Mouse (Mus musculus) v-Abl transformed pro-B cells (cell line): ENCODE results near the gene Dhrs4.

Experiments
- in situ Hi-C, 2 experiments: fragments of 400-800 bp; cut with MboI; formaldehyde crosslinking; loops; one replicate each; pipeline ENCODE4 v1.15.1; 2025; ENCODE audit not compliant: unreplicated experiment in 2 of 2

Dhrs4 gene

GRCm38 (mm10) chr14:55478651-55479599 is at the start of gene Dhrs4:
Gene Dhrs4 (plus strand): TSS chr14:55478758.
- in situ Hi-C loops, result no loop called here

GRCm38 (mm10) chr14:55430255-55430654 is 48.3 kb upstream of the Dhrs4 start:
- in situ Hi-C loops, result loop anchor here in 1 of 2 experiments (25.0 kb wide), 1 partner anchor 593 kb away; no protein-coding TSS in a partner anchor

DNA sequence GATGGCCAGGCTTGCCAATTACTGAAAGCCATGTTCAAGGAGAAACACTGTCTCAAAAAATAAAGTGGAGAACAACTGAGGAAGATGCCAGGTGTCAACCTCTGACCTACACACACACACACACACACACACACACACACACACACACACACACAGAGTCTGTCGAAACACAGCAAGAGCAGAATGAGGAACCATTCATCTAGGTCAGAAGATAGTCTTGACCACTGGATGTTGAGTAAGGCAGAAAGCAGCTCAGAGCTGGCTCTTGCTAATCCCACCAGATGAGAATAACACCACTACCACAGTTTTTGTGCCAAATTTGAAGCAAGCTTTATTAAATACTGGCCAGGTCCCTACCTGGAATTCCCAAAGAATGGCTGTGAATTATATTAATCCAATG is 45.5 kb upstream of the Dhrs4 start:
- in situ Hi-C loops, result loop anchor here in 1 of 2 experiments (25.0 kb wide), 1 partner anchor 596 kb away; no protein-coding TSS in a partner anchor

DNA sequence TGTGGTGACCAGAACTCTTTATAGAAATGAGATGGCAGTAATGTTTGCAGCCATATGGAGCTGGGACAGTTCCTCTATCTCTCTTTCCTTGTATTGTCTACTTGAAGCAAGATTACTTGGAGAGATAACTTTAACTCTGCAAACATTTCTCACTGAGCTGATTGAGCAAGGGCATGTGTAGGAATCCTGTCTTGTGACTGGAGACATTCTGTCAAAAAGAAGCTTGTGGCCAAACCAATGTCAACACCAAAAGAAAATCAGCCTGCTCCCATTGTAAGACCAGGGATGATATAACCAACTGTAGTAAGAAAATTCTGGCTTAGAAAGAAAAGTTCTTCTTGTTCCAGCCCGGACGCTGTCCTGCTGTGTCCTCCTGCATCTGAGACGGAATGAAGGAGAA is 43.7 kb upstream of the Dhrs4 start:
- in situ Hi-C loops, result loop anchor here in 1 of 2 experiments (5.0 to 25.0 kb wide), 2 partner anchors 313 to 598 kb away; no protein-coding TSS in a partner anchor

GRCm38 (mm10) chr14:55437118-55437517 is 41.4 kb upstream of the Dhrs4 start:
- in situ Hi-C loops, result loop anchor here in 1 of 2 experiments (5.0 to 25.0 kb wide), 2 partner anchors 315 to 600 kb away; no protein-coding TSS in a partner anchor

DNA sequence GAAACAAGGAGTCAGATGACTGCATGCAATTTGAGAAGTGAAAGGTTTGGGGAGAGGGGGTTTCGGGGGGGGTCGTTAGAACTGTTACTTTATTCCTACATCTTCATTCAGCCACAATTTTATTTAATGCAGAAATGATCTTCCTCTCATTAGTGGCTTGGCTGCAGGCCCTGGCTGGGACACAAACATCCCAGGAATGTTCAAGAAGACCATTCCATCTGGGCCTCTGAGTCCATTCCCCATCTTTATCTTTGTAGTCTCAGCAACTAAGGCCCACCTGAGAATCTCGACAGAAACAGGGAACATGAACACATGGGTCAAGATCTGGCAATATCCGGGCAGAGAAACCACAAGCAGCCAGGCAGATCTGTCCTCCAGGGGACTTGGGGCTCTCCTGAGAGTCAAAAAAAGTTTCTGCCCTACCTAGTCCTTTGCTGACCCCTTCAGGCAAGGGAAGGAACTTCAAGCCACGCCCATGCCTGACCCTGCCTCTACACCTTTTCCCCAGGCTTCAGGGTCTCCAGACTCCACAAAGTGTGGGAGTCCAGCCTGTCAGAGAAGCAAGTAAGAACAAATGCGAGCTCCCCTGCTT is 40.3 kb upstream of the Dhrs4 start:
- in situ Hi-C loops, result loop anchor here in 1 of 2 experiments (5.0 to 25.0 kb wide), 2 partner anchors 316 to 601 kb away; no protein-coding TSS in a partner anchor

GRCm38 (mm10) chr14:55457693-55458092 is 20.9 kb upstream of the Dhrs4 start:
- in situ Hi-C loops, result loop anchor here in 1 of 2 experiments (25.0 kb wide), 2 partner anchors 295 to 455 kb away; partner anchors contain the start of gene Sdr39u1

DNA sequence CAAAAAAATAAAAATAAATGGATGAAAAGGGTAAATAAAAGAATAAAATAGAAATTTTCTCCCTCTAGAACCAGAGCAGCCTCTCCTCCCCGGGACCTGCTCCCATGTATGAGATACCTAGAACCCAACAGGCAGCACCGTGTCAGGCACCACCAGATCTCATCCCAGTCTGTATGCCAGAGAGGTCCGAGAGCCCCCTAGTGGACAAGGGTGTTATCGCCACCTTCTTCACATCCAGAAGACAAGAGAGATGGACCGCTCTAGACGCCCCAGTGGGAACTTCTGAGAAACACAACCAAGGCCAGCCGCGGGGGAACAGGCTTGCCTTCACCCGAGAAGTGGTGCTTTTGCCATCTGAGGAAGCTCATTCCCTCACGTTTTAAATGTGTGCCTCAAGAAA is 20.3 kb upstream of the Dhrs4 start:
- in situ Hi-C loops, result loop anchor here in 1 of 2 experiments (25.0 kb wide), 2 partner anchors 296 to 454 kb away; partner anchors contain the start of gene Sdr39u1

DNA sequence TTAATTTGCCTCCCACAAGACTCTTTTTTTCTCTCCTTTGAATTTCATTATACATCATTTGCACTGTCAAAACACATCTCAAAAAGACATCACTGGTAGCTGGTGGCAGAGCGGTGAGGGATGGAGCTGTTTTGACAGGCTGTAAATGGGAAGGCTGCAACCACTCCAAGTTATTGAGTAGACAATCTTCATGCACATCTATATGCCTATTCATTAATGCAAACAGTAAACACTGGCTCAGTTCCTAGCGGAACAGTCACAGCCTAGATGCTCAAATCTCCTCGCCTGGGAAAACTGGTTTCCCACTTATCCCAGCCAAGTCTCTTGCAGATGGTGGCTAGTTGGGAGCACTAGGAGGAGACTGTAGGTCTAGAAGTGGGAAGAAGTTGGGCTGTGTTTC is 19.8 kb upstream of the Dhrs4 start:
- in situ Hi-C loops, result loop anchor here in 1 of 2 experiments (25.0 kb wide), 2 partner anchors 296 to 454 kb away; partner anchors contain the start of gene Sdr39u1

DNA sequence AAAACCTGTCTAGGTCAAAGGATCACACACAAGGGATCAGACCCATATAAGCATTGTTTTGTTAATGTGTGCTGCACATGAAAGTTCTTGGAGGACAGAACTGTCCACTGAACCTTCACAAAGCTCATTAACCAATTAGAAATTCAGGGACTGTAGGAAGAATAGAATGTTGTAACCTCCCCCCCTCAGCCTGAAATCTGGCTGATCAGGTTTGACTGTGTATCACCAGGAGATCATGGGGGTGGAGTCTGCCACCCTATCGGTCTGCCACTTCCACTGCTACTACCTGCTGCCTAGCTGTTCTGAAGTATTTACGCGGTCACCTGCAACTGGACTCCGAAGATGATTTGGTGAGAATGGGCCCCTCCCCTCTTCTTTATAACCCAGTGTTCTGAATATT is 18.8 kb upstream of the Dhrs4 start:
- in situ Hi-C loops, result loop anchor here in 1 of 2 experiments (25.0 kb wide), 2 partner anchors 297 to 453 kb away; partner anchors contain the start of gene Sdr39u1

DNA sequence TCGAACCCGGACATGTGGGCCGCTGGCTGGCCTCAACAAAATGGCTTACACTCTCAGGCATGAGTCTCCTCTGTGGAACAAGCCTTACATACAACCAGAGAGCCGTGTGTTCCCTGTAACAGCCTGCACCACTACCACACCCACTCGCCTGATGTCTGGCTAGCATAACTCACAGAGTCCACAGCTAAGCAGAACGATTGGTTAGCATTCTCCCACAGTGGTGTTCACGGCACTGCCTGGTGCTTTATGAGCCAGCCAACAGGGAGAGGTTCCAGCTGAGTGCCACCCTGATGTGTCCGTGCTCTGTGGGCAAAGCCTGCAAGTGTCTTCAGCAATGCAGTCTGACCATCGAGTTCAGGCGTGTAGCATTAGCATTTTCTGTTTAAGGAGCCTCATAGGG is 18.3 kb upstream of the Dhrs4 start:
- in situ Hi-C loops, result loop anchor here in 1 of 2 experiments (25.0 kb wide), 2 partner anchors 298 to 452 kb away; partner anchors contain the start of gene Sdr39u1

DNA sequence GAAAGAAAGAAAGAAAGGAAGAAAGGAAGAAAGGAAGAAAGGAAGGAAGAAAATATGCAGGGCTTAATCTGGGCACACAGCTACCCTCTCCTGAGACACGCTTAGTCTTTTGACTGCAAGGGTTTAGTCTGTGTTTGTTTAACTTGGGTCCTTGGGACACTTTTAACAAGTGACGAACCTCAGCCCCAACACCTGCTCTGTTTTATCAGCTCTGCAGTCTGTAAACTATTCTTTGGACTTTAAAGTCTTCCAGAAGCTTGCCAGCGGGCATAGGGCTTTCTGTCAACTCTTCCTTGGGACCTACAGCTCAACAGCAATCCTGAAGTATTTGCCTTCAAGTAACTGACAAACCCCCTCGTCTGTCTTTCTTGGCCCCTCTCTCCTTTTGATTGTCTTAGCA is 16.8 kb upstream of the Dhrs4 start:
- in situ Hi-C loops, result loop anchor here in 1 of 2 experiments (25.0 kb wide), 2 partner anchors 299 to 451 kb away; partner anchors contain the start of gene Sdr39u1

DNA sequence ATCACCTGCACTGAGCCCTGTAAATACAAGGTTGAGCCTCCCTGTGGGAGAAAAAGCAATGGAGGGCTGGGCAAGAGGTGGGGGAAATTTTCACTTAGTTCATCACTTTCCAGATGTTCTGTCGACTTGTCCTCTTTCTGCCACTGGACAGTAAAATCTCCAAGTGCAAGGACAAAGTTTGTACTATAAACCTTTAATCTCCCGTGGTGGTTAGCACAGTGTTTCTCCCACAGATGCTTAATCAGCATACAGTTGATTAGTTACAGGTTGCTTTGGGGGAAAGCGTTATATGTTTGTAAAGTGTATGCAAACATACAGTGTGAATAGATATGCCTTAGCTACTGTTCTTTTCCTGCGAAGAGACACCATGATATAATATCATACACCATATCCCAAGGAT is 12.1 kb upstream of the Dhrs4 start:
- in situ Hi-C loops, result loop anchor here in 1 of 2 experiments (25.0 kb wide), 2 partner anchors 304 to 446 kb away; partner anchors contain the start of gene Sdr39u1

GRCm38 (mm10) chr14:55467108-55467507 is 11.4 kb upstream of the Dhrs4 start:
- in situ Hi-C loops, result loop anchor here in 1 of 2 experiments (25.0 kb wide), 2 partner anchors 305 to 445 kb away; partner anchors contain the start of gene Sdr39u1

DNA sequence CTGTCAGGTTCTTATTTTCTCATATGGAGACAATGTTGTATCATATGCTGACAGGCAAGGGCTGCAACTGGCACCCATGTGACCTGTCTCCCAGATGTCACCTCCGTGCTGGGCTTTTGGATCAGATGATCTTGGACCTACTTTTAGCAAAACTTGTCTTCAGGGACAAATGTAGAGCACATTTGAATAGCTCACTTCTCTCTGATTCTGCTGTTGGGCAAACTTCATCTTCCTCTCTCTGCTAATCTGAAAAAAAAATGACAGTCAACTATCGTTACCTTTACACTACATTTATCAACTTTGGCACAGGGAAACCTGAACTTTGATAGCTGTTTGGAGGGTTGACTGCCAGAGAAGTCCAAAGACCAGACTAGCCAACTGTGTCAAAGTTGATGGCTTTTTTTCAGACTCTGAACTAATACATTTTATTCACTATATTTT is 10.2 kb upstream of the Dhrs4 start:
- in situ Hi-C loops, result loop anchor here in 1 of 2 experiments (25.0 kb wide), 2 partner anchors 306 to 444 kb away; partner anchors contain the start of gene Sdr39u1

DNA sequence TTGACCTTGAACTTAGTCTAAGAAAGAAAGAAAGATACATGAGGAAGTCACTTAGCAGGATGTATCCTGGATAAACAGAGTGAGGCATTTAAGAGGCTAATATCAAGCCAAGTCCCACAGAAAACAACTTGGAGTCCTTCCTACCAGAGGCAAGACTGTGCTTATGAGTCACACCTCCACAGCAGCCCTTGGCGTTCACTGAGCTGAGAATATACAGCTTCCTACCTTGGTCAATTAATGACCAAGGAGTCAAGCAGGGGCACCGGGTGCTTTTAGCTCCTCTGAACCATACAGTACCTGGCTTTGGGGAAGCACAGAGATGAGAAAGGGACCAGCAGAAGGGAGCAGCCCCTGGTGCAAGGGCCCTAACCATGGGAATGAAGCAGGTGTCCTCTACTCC is 9.5 kb upstream of the Dhrs4 start:
- in situ Hi-C loops, result loop anchor here in 1 of 2 experiments (25.0 kb wide), 2 partner anchors 307 to 443 kb away; partner anchors contain the start of gene Sdr39u1

- in situ Hi-C loops, result loop anchor here in 1 of 2 experiments (25.0 kb wide), 2 partner anchors 308 to 442 kb away; partner anchors contain the start of gene Sdr39u1
Measured at GRCm38 (mm10) chr14:55469821-55470220, 8.7 kb upstream of the Dhrs4 start.

GRCm38 (mm10) chr14:55470806-55471205 is 7.8 kb upstream of the Dhrs4 start:
- in situ Hi-C loops, result loop anchor here in 1 of 2 experiments (25.0 kb wide), 2 partner anchors 309 to 441 kb away; partner anchors contain the start of gene Sdr39u1

DNA sequence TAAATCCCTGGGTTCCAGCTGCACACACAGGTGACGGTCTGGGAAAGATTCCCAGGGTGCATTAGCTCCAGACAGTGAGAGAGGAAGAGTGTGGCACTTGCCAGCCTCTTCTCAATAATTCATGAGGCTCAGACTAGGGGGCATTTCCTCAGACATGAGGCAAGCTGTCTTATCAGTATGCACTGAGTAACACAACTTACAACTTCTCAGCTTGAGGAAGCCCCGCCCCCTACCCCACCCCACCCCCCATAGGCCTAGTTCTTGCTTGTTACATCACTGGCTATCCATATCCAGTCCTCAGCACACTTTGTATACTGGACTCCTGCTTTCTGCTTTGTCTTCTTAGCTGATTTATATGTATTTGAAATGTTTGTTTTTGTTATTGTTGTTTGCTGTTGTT is 2.9 kb upstream of the Dhrs4 start:
- in situ Hi-C loops, result no loop called here

DNA sequence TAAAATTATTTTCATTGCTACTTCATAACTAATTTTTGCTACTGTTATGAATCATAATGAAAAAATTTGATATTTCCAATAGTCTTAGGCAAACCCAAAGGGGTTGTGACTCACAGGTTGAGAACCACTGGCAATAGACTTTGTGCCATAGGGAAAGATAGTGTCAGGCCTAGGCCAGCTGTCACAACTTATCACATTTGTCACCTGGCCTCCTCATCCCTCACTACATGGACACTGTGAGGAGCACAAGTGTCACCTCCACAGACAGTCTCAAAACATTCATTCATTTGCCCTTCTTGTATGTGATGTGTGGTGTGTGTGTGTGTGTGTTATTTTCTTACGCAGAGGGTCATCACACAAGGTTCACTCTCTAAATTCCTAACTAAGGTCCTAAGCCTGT is 1.1 kb upstream of the Dhrs4 start:
- in situ Hi-C loops, result no loop called here
